Mouse (Mus musculus) kidney, adult 2 months (tissue): ENCODE results near the gene Tsga10ip. TPM values are rescaled to one million over a fixed set of nuclear protein-coding genes. Genes with fewer than 3 reads are reported as not detected.
A peak's percentile ranks its signal among the peaks of the same experiment; 100 is the strongest.

Experiments used
- DNase-seq: peaks from one replicate; pipeline ENCODE4 v3.0.0; 2021
- H3K27ac ChIP-seq: fragments of 200-500 bp; 2 replicates; pipeline ENCODE4 v1.5.1; 2012; ENCODE audit warnings: low read depth, low read length, control low read depth, inconsistent platforms; ENCODE audit not compliant: insufficient read depth
- H3K27me3 ChIP-seq: fragments of 200-500 bp; replicated peaks from 2 replicates; pipeline ENCODE4 v1.6.1; 2012; ENCODE audit warnings: mild to moderate bottlenecking, moderate library complexity, low read length, inconsistent platforms; ENCODE audit not compliant: control insufficient read depth, insufficient read depth
- H3K36me3 ChIP-seq: fragments of 200-500 bp; 2 replicates; pipeline ENCODE4 v1.6.1; 2012; ENCODE audit warnings: mild to moderate bottlenecking, moderate library complexity, low read length, inconsistent platforms; ENCODE audit not compliant: control insufficient read depth, insufficient read depth
- H3K4me1 ChIP-seq: fragments of 200-500 bp; 2 replicates; pipeline ENCODE4 v1.6.1; 2011; ENCODE audit warnings: low read length; ENCODE audit not compliant: control insufficient read depth, insufficient read depth
- H3K4me3 ChIP-seq: fragments of 200-500 bp; 2 replicates; pipeline ENCODE4 v1.5.1; 2011; ENCODE audit warnings: mild to moderate bottlenecking, low read depth, low read length, control low read depth; ENCODE audit not compliant: insufficient read depth
- CTCF ChIP-seq: fragments of 200-500 bp; conservative IDR thresholded peaks from 2 replicates; pipeline ENCODE4 v1.5.1; 2011; ENCODE audit warnings: low read depth, mild to moderate bottlenecking, control low read depth, low read length, moderate library complexity, mixed read lengths; ENCODE audit not compliant: insufficient read depth, insufficient read length
- POLR2A ChIP-seq: fragments of 200-500 bp; IDR thresholded peaks from one replicate; pipeline ENCODE4 v1.6.1; 2011; ENCODE audit warnings: low read depth, low read length, control low read depth
- WGBS: fragments of 180-500 bp; shearing (Covaris S2); methylation state at CpG from one replicate; pipeline ENCODE4 v1.1.7; 2018; 5-methylcytosine and 5-hydroxymethylcytosine counted together
- polyA plus RNA-seq: library from polyadenylated mRNA; depleted of rRNA; stranded (reverse); fragments of >200 nt; gene quantifications from 2 replicates; pipeline ENCODE4 v1.2.3, GENCODE M21; 2012

Gene Tsga10ip
- polyA plus RNA-seq, 1 experiment = 0.06 TPM

GRCm38 (mm10) chr19:5422895-5423443, 20.6 kb upstream of the Tsga10ip start:
- Histone ChIP-seq H3K27me3 (no peaks in the 10 kb centered on the region), H3K36me3 (no peaks in the 10 kb centered on the region; the same call in 1 of the 2 replicates), H3K27ac (no peak overlapping the region), H3K4me3 (0 out of 2 replicates have a peak overlapping the region, but pooled peaks have one; percentile 96), H3K4me1 (peaks cover 20% of the 10 kb centered on the region)
- no peak for DNase-seq
- 80% methylated on average over 9 of the region's 9 CpGs for WGBS
- TF ChIP-seq POLR2A (no peak), CTCF (no peak)

DNA sequence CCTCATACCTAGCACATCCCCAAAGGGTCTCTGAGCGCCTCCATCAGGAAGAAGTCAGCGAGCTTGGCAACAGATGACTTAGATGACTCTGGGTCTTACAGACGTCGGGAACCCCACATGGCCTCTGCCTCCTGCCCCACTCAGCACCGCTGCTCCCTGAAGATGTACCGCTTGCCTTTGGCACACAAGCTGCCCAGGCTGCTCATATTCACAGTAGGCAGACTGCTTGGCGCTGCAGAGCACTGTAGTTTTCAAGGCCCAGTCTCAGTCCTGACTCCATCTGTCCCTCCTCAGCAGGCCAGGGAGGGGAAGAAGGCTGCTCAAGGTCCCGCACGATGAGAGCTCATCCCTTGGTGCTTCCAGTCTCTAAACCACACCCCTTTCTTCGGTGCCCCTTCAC, 19.9 kb upstream of the Tsga10ip start:
- WGBS = 82% methylated on average over 10 of the region's 10 CpGs
- no peak for TF ChIP-seq CTCF
- TF ChIP-seq POLR2A = no peak
- DNase-seq = no peak

DNA sequence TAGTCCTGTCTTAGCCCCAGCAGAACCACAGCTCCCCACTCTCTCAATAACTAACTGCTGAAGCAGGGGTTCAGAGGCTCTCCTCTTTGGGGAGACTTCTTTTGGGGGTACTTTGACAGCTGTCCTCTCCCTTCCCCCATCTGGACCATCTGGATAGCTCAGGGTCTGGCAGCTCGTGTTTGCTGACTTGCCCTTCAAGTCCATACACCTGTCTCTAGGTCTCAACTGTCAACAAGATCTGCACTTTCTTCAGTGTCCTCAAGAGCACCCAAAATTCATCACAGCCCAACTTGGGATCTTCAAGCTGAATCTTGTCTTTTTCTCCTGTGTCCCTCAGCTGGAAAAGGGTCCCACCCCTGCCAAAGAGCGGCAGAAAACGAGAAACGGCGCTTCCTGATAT, 19.5 kb upstream of the Tsga10ip start:
- WGBS = 80% methylated on average over 5 of the region's 5 CpGs
- Histone ChIP-seq H3K27ac (no peak overlapping the region), H3K4me3 (no peak overlapping the region), H3K4me1 (peaks cover 19% of the 10 kb centered on the region), H3K36me3 (no peaks in the 10 kb centered on the region), H3K27me3 (no peaks in the 10 kb centered on the region)
- no peak for TF ChIP-seq CTCF
- TF ChIP-seq POLR2A = no peak
- DNase-seq = no peak

More for the DNA sequence above, 19.9 kb upstream of the Tsga10ip start:
- H3K4me1 ChIP-seq = peaks cover 20% of the 10 kb centered on the region
- H3K4me3 ChIP-seq = no peak overlapping the region
- H3K36me3 ChIP-seq = no peaks in the 10 kb centered on the region; the same call in 1 of the 2 replicates
- H3K27ac ChIP-seq = no peak overlapping the region
- no peaks in the 10 kb centered on the region for H3K27me3 ChIP-seq

DNA sequence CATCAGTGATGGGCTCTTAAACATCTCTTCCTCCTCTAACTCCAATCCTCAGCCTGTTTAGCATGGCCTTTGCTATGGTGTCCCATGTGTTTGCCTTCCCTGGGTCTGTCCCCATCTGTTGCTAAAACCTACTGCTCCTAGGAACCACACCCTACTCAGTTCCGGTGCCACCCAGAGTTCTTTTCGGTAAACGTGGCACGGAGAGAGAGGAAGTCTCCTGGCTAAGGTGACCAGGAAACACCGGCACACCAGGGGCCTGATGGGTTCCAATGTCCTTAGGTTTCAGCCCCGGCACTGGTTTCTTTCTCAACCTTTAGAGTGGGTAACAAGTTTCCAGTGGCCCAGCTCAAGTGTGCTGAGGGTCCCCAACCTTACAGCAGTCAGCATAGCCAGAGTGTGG, 18.3 kb upstream of the Tsga10ip start:
- TF ChIP-seq POLR2A (no peak), CTCF (no peak)
- no peak for DNase-seq
- no peaks in the 10 kb centered on the region for H3K36me3 ChIP-seq
- H3K27ac ChIP-seq = no peak overlapping the region
- H3K4me1 ChIP-seq = peaks cover 9% of the 10 kb centered on the region; the same call in 1 of the 2 replicates
- WGBS = 87% methylated on average over 6 of the region's 6 CpGs
- no peaks in the 10 kb centered on the region for H3K27me3 ChIP-seq
- H3K4me3 ChIP-seq = no peak overlapping the region

- Histone ChIP-seq H3K27me3 (no peaks in the 10 kb centered on the region), H3K4me1 (peaks cover 9% of the 10 kb centered on the region; the same call in 1 of the 2 replicates), H3K36me3 (no peaks in the 10 kb centered on the region), H3K4me3 (no peak overlapping the region), H3K27ac (no peak overlapping the region)
- 92% methylated on average over 9 of the region's 9 CpGs for WGBS
- TF ChIP-seq CTCF (no peak), POLR2A (no peak)
- DNase-seq = no peak
Measured at GRCm38 (mm10) chr19:5419630-5420029, 17.3 kb upstream of the Tsga10ip start.

DNA sequence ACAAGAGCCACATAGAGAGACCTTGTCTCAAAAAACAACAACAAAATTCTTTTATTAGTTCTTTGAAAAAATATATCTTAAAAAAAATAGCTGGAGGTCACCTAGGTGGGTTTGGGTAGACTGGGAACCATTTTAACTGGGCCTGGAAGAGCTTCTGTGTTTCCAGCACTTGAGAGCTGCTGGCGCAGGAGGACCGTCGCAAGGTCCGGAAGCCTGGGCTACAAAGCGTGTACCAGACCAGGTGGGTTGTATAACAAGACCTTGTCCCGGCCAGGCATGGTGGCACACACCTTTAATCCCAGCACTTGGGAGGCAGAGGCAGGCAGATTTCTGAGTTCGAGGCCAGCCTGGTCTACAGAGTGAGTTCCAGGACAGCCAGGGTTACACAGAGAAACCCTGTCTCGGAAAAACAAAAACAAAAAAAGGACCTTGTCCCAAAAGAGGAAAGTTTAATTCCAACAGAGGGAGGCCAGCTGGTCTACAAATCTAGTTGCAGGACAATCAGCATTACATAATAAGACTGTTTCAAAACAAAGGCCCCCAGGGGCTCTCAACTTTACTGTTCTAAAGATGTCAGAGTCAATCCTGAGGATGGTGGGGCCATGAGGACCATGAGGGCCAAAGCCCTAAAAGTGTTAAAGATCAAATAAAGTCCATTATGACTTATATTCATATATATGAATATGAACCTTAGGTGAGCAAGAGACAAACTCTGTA, 16.6 kb upstream of the Tsga10ip start:
- DNase-seq = no peak
- Histone ChIP-seq H3K27me3 (no peaks in the 10 kb centered on the region), H3K27ac (no peak overlapping the region), H3K36me3 (no peaks in the 10 kb centered on the region), H3K4me3 (no peak overlapping the region), H3K4me1 (peaks cover 9% of the 10 kb centered on the region; the same call in 1 of the 2 replicates)
- WGBS = 92% methylated on average over 8 of the region's 8 CpGs
- TF ChIP-seq POLR2A (no peak), CTCF (no peak)

DNA sequence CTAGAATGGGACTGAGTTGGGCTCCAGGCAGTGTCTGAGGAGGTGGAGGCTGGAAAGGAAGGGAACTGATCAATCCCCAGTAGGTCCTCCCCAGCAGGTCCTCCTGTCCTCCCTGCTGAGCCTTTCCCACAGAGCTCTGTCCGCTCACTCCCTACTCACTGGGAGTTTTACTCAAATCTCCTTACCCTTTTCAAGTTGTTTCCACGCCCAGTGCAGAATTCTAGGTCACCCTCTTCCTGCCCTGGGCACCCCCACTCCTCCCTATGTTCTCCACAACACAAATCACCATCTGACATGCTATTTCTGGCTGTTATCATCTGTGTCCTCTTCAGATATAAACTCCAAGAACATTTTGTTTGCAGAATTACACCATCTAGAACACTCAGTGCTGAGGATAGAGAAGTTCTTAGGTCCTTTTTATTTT, 12.2 kb upstream of the Tsga10ip start:
- Histone ChIP-seq H3K4me3 (no peak overlapping the region), H3K27ac (peak overlapping the region; percentile 15), H3K4me1 (no peaks in the 10 kb centered on the region), H3K36me3 (no peaks in the 10 kb centered on the region), H3K27me3 (no peaks in the 10 kb centered on the region)
- peak; percentile 78 for DNase-seq
- no peak for TF ChIP-seq CTCF
- TF ChIP-seq POLR2A = no peak
- 64% methylated on average over 2 of the region's 2 CpGs for WGBS
